Mouse (Mus musculus): ENCODE data around the gene Fgd6.

GRCm38 (mm10) chr10:94028493-94028892 is 7.3 kb upstream of the Fgd6 start:
- TF ChIP-seq CTCF (IDR thresholded peaks at IDR 0.05; ENCODE audit: extremely low read depth, insufficient read depth, insufficient read length, insufficient replicate concordance) (no peak), POLR2A (IDR thresholded peaks at IDR 0.05; ENCODE audit: low read depth, low read length) (no peak)

All from spleen, adult 2 months (tissue).